Mouse (Mus musculus): ENCODE measurements around the gene Lrsam1. TPM values are rescaled to one million over a fixed set of nuclear protein-coding genes. Genes with fewer than 3 reads are reported as not detected.

Lrsam1 gene
- polyA plus RNA-seq, 1 experiment = 4.1 TPM

- H3K4me1 ChIP-seq (ENCODE audit: control insufficient read depth, insufficient read depth, low read length) = no peaks in the 10 kb centered on the region; the same call in 1 of the 2 replicates
- no peak overlapping the region for H3K4me3 ChIP-seq (replicated peaks; ENCODE audit: control insufficient read depth, low read depth, low read length)
- WGBS = 85% methylated on average over 8 of the region's 8 CpGs
- TF ChIP-seq CTCF (IDR thresholded peaks at IDR 0.05; ENCODE audit: control insufficient read depth, insufficient read depth, low read length) (no peak), POLR2A (IDR thresholded peaks at IDR 0.05; ENCODE audit: borderline replicate concordance, control insufficient read depth, low read depth, low read length) (no peak)
- H3K27ac ChIP-seq (ENCODE audit: control insufficient read depth, insufficient read depth, low read depth, low read length, poor library complexity) = no peak overlapping the region
Measured at GRCm38 (mm10) chr2:32907442-32907841, 54.0 kb downstream of the Lrsam1 start.

GRCm38 (mm10) chr2:32905297-32905696 lies 56.1 kb downstream of the Lrsam1 start:
- Histone ChIP-seq H3K4me3 (replicated peaks; ENCODE audit: control insufficient read depth, low read depth, low read length) (no peak overlapping the region), H3K27ac (ENCODE audit: control insufficient read depth, insufficient read depth, low read depth, low read length, poor library complexity) (no peak overlapping the region), H3K4me1 (ENCODE audit: control insufficient read depth, insufficient read depth, low read length) (no peaks in the 10 kb centered on the region; the same call in 1 of the 2 replicates)
- TF ChIP-seq CTCF (IDR thresholded peaks at IDR 0.05; ENCODE audit: control insufficient read depth, insufficient read depth, low read length) (no peak), POLR2A (IDR thresholded peaks at IDR 0.05; ENCODE audit: borderline replicate concordance, control insufficient read depth, low read depth, low read length) (no peak)
- WGBS = 67% methylated on average over 8 of the region's 8 CpGs

DNA sequence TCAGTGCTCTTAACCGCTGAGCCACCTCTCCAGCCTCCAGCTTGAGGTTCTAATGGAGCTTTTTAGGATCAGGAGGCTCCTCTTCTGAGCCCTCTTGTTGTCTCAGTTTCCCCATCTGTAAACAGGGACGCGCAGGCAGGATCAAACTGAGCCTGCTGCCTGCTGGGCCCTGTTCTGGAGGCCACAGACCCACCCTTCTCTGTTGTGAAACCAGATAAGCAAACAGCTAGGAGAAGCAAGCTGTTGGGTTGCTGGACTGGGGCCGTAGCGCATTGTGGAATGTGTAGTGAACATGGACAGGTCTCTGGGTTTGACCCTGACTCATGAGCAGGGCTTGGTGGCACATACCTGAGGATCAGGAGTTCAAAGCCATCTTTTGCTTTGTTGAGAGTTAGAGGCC lies 56.8 kb downstream of the Lrsam1 start:
- no peak overlapping the region for H3K27ac ChIP-seq (ENCODE audit: control insufficient read depth, insufficient read depth, low read depth, low read length, poor library complexity)
- 61% methylated on average over 5 of the region's 5 CpGs for WGBS
- TF ChIP-seq POLR2A (IDR thresholded peaks at IDR 0.05; ENCODE audit: borderline replicate concordance, control insufficient read depth, low read depth, low read length) (no peak), CTCF (IDR thresholded peaks at IDR 0.05; ENCODE audit: control insufficient read depth, insufficient read depth, low read length) (no peak)
- no peak overlapping the region for H3K4me3 ChIP-seq (replicated peaks; ENCODE audit: control insufficient read depth, low read depth, low read length)
- H3K4me1 ChIP-seq (ENCODE audit: control insufficient read depth, insufficient read depth, low read length) = no peaks in the 10 kb centered on the region; the same call in 1 of the 2 replicates

- no peak for TF ChIP-seq POLR2A (IDR thresholded peaks at IDR 0.05; ENCODE audit: borderline replicate concordance, control insufficient read depth, low read depth, low read length)
- TF ChIP-seq CTCF (IDR thresholded peaks at IDR 0.05; ENCODE audit: control insufficient read depth, insufficient read depth, low read length) = no peak
- Histone ChIP-seq H3K4me3 (replicated peaks; ENCODE audit: control insufficient read depth, low read depth, low read length) (no peak overlapping the region), H3K27ac (ENCODE audit: control insufficient read depth, insufficient read depth, low read depth, low read length, poor library complexity) (no peak overlapping the region), H3K4me1 (ENCODE audit: control insufficient read depth, insufficient read depth, low read length) (no peaks in the 10 kb centered on the region; the same call in 1 of the 2 replicates)
- 69% methylated on average over 4 of the region's 4 CpGs for WGBS
Measured at GRCm38 (mm10) chr2:32903470-32903869, 57.9 kb downstream of the Lrsam1 start.

DNA sequence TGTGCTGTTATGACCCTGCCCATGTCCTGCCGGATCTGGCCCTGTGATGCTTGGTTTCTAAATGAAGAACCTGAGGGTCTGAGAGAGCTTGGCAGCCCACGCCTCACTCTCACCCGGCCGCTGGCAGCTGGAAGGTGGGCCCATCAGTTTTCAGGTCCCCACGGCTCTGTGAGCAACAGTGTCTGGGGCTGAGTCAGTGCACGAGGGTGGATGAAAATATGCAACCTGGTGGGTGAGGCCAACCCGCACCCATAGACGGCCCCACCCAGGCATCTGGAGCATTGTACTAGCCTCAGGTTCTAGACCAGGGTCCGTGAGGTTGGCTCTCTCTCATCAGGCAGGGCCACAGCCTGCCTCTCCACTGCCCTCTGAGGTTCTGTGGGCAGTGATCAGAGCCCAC lies 59.3 kb downstream of the Lrsam1 start:
- peaks cover 2% of the 10 kb centered on the region for H3K4me1 ChIP-seq (ENCODE audit: control insufficient read depth, insufficient read depth, low read length)
- no peak overlapping the region for H3K27ac ChIP-seq (ENCODE audit: control insufficient read depth, insufficient read depth, low read depth, low read length, poor library complexity)
- WGBS = 78% methylated on average over 9 of the region's 9 CpGs
- H3K4me3 ChIP-seq (replicated peaks; ENCODE audit: control insufficient read depth, low read depth, low read length) = no peak overlapping the region
- TF ChIP-seq CTCF (IDR thresholded peaks at IDR 0.05; ENCODE audit: control insufficient read depth, insufficient read depth, low read length) = no peak
- TF ChIP-seq POLR2A (IDR thresholded peaks at IDR 0.05; ENCODE audit: borderline replicate concordance, control insufficient read depth, low read depth, low read length) = no peak

DNA sequence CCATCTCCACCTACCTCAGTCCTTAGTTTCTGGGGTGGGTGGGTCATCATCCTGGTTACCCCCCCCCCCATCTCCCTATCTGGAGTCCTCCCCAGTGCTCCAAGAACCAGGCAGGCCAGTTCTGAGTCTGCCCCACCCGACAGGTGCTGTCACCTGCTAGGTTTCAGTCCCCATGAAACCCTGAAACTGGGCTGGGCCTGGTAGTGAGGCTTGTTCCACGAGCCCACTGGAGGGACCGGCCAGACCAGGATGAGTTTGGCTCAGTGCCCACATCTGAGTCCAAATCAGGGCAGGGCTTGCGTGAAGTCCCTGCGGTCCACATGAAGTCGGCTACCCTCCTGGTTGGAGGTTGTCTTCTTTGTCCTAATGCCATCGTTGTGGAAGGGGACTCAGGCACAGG lies 62.4 kb downstream of the Lrsam1 start:
- 77% methylated on average over 7 of the region's 7 CpGs for WGBS
- no peak overlapping the region for H3K4me3 ChIP-seq (replicated peaks; ENCODE audit: control insufficient read depth, low read depth, low read length)
- peaks cover 3% of the 10 kb centered on the region for H3K4me1 ChIP-seq (ENCODE audit: control insufficient read depth, insufficient read depth, low read length)
- no peak overlapping the region for H3K27ac ChIP-seq (ENCODE audit: control insufficient read depth, insufficient read depth, low read depth, low read length, poor library complexity)
- no peak for TF ChIP-seq POLR2A (IDR thresholded peaks at IDR 0.05; ENCODE audit: borderline replicate concordance, control insufficient read depth, low read depth, low read length)
- TF ChIP-seq CTCF (IDR thresholded peaks at IDR 0.05; ENCODE audit: control insufficient read depth, insufficient read depth, low read length) = no peak

GRCm38 (mm10) chr2:32896507-32897147 lies 64.8 kb downstream of the Lrsam1 start:
- 70% methylated on average over 10 of the region's 10 CpGs for WGBS
- Histone ChIP-seq H3K4me1 (ENCODE audit: control insufficient read depth, insufficient read depth, low read length) (peaks cover 5% of the 10 kb centered on the region), H3K4me3 (replicated peaks; ENCODE audit: control insufficient read depth, low read depth, low read length) (no peak overlapping the region), H3K27ac (ENCODE audit: control insufficient read depth, insufficient read depth, low read depth, low read length, poor library complexity) (no peak overlapping the region)
- no peak for TF ChIP-seq CTCF (IDR thresholded peaks at IDR 0.05; ENCODE audit: control insufficient read depth, insufficient read depth, low read length)

DNA sequence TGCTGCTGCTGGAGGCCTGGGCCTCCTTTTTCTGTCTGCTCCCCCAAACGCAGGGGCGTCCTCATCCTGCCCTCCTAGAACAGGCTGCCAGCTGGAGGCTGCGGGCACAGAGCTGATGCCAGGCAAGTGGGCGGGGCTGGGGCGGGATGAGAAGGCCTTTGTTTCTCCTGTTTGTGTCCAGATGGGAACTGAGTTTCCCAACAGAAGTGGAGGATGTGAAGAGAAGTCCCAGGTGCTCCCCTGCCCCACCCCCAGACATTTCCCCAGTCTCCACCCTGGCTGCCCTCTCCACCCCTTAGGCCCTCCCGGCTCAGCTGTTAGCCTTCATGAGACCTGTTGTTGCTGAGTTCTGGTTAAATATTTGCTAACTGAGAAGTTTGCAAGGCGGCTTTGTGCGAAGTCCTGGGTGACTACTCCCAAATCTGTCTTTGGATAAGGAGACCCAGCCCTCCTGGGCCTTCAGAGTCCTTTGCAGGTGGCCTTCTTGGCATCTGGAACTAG lies 65.8 kb downstream of the Lrsam1 start:
- H3K4me1 ChIP-seq (ENCODE audit: control insufficient read depth, insufficient read depth, low read length) = peaks cover 5% of the 10 kb centered on the region

More for the DNA sequence above, 65.8 kb downstream of the Lrsam1 start:
- Histone ChIP-seq H3K4me3 (replicated peaks; ENCODE audit: control insufficient read depth, low read depth, low read length) (no peak overlapping the region), H3K27ac (ENCODE audit: control insufficient read depth, insufficient read depth, low read depth, low read length, poor library complexity) (no peak overlapping the region)
- 59% methylated on average over 8 of the region's 8 CpGs for WGBS
- TF ChIP-seq CTCF (IDR thresholded peaks at IDR 0.05; ENCODE audit: control insufficient read depth, insufficient read depth, low read length) = no peak
- no peak for TF ChIP-seq POLR2A (IDR thresholded peaks at IDR 0.05; ENCODE audit: borderline replicate concordance, control insufficient read depth, low read depth, low read length)
